Mouse (Mus musculus) liver, adult 2 months (tissue): Measurements from ENCODE around the gene Sobp. TPM values are rescaled to one million over a fixed set of nuclear protein-coding genes. Genes with fewer than 3 reads are reported as not detected.
A peak's percentile ranks its signal among the peaks of the same experiment; 100 is the strongest.

Experiments
- DNase-seq: peaks from one replicate; pipeline ENCODE4 v3.0.0-alpha.2; 2011; ENCODE audit warnings: low read depth, low spot score; ENCODE audit errors: extremely low read depth
- H3K27ac ChIP-seq: fragments of 200-500 bp; replicated peaks from 2 replicates; pipeline ENCODE4 v1.5.1; 2012; ENCODE audit warnings: low read depth, mild to moderate bottlenecking, control low read depth, inconsistent platforms, low read length; ENCODE audit not compliant: insufficient read depth
- H3K27me3 ChIP-seq: fragments of 200-500 bp; 2 replicates; pipeline ENCODE4 v1.6.1; 2012; ENCODE audit warnings: mild to moderate bottlenecking, moderate library complexity, low read length, inconsistent platforms; ENCODE audit not compliant: control insufficient read depth, insufficient read depth
- H3K36me3 ChIP-seq: fragments of 200-500 bp; 2 replicates; pipeline ENCODE4 v1.6.1; 2012; ENCODE audit warnings: low read length, inconsistent platforms; ENCODE audit not compliant: control insufficient read depth, insufficient read depth
- H3K4me1 ChIP-seq: fragments of 200-500 bp; 2 replicates; pipeline ENCODE4 v1.6.1; 2011; ENCODE audit warnings: low read length; ENCODE audit not compliant: control insufficient read depth, insufficient read depth
- H3K4me3 ChIP-seq: fragments of 200-500 bp; 2 replicates; pipeline ENCODE4 v1.5.1; 2011; ENCODE audit warnings: low read depth, mild to moderate bottlenecking, control low read depth, low read length, moderate library complexity; ENCODE audit not compliant: insufficient read depth
- H3K79me2 ChIP-seq: fragments of 200-500 bp; 2 replicates; pipeline ENCODE4 v1.6.1; 2012; ENCODE audit warnings: inconsistent platforms, mild to moderate bottlenecking, low read length, moderate library complexity; ENCODE audit not compliant: control insufficient read depth, insufficient read depth
- H3K9ac ChIP-seq: fragments of 200-500 bp; 2 replicates; pipeline ENCODE4 v1.6.1; 2012; ENCODE audit warnings: low read depth, mild to moderate bottlenecking, control low read depth, inconsistent platforms, low read length
- CTCF ChIP-seq: fragments of 200-500 bp; IDR thresholded peaks from 2 replicates; pipeline ENCODE4 v1.5.1; 2011; ENCODE audit warnings: low read depth, low read length, control low read depth
- POLR2A ChIP-seq: fragments of 200-500 bp; IDR thresholded peaks from 2 replicates; pipeline ENCODE4 v1.6.1; 2011; ENCODE audit warnings: low read length, control low read depth; ENCODE audit not compliant: insufficient read depth; ENCODE audit errors: extremely low read depth
- WGBS: fragments of 180-500 bp; shearing (Covaris S2); methylation state at CpG from one replicate; pipeline ENCODE4 v1.1.7; 2018; 5-methylcytosine and 5-hydroxymethylcytosine counted together
- polyA plus RNA-seq: library from polyadenylated mRNA; depleted of rRNA; stranded (reverse); fragments of >200 nt; gene quantifications from 2 replicates; pipeline ENCODE4 v1.2.3, GENCODE M21; 2012
- total RNA-seq: library from RNA; depleted of rRNA; stranded (reverse); fragments of >200 nt; gene quantifications from 2 replicates; pipeline ENCODE4 v1.2.3, GENCODE M21; 2014

Gene Sobp
- total and polyA plus RNA-seq, 2 experiments = 0.01 TPM; not detected in 1

DNA sequence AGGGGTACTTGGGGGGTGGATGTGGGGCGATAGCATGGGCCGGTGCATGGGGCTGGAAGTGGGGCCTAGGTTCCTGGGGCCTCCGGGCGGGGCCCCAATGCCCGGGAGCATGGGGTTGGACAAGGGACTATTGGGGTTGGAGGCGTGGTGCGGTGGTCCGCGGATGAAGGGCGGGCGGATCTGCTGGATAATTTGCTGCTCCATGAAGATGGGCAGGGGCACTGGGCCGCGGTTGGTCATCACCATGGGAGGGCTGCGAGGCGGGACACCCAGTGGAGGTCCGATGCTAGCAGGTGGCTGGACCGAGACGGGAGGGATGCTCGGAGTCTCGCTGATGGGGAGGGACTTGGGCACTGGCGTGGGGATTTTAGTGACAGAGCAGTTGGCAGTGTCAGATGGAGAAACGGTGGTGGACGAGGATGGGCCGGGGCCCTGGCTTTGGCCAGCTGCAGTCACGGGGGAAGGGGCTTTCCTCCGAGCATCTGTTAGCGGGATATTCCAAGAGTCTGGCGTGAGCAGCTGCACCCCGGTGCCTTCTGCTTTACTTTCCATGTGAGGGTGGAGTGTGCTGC lies 152.1 kb downstream of the Sobp start:
- no peaks in the 10 kb centered on the region for H3K79me2 ChIP-seq
- H3K9ac ChIP-seq = no peak overlapping the region
- no peak for DNase-seq
- no peak overlapping the region for H3K4me3 ChIP-seq
- H3K4me1 ChIP-seq = no peaks in the 10 kb centered on the region
- H3K27ac ChIP-seq = no peak overlapping the region
- TF ChIP-seq POLR2A (no peak), CTCF (no peak)
- H3K27me3 ChIP-seq = peaks cover 18% of the 10 kb centered on the region
- WGBS = 14% methylated on average over 29 of the region's 29 CpGs
- no peaks in the 10 kb centered on the region for H3K36me3 ChIP-seq

DNA sequence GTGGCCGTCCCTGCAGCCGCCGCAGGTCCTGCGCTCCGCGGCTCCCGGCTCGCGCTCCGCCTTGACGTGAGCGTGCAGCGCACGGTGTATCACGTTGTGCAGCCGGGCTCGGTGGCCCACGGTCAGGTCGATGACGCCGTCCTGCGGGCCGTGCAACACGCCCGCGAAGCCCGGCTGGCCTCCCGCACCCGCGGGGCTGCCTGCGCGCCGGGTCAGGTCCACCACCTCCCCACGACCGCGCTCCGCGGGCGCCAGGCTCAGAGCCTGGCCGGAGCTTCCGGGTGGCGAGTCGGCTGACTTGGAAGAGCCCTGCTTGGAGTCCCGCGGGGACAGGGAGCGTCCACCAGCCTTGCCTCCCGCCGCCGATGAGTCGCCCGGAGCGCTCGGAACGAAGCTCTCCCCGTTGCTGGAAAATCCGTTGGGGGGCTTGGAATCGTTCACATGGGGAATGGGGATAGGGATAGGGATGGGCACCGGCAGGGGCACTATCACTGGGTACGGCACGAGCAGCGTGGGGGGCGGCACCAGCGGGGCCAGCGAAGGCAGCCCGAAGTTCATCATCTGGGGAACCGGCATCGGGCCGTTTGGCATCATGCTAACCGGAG lies 152.7 kb downstream of the Sobp start:
- Histone ChIP-seq H3K27ac (no peak overlapping the region), H3K27me3 (peaks cover 18% of the 10 kb centered on the region), H3K79me2 (no peaks in the 10 kb centered on the region), H3K9ac (0 out of 2 replicates have a peak overlapping the region, but pooled peaks have one; percentile 39), H3K4me1 (no peaks in the 10 kb centered on the region), H3K36me3 (no peaks in the 10 kb centered on the region), H3K4me3 (peak overlapping the region; percentile 57; the same call in 1 of the 2 replicates)
- no peak for DNase-seq
- under 1% methylated on average over 66 of the region's 69 CpGs for WGBS
- TF ChIP-seq POLR2A (no peak), CTCF (no peak)

DNA sequence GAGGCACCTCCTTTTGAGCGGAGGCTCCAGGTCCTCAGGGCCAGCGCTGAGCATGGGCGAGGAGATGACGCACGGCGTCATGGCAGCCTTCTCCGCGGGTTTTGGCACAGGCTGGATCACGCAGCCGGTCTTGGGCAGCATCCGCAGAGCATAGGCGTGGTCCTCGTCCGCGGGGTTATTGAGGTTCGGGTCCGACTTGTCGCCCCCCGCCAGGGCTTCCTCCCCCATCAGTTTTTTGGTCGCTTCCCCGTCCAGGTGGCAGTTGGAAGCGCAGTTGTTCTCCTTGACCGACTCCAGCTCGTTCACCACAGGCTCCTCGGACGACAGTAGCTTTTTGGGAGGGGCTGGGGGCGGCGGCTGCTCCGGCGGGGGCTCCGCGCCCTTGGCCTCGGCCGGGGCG lies 153.3 kb downstream of the Sobp start:
- DNase-seq = no peak
- peaks cover 18% of the 10 kb centered on the region for H3K27me3 ChIP-seq
- peak overlapping the region; percentile 1; the same call in 1 of the 2 replicates for H3K4me3 ChIP-seq

DNA sequence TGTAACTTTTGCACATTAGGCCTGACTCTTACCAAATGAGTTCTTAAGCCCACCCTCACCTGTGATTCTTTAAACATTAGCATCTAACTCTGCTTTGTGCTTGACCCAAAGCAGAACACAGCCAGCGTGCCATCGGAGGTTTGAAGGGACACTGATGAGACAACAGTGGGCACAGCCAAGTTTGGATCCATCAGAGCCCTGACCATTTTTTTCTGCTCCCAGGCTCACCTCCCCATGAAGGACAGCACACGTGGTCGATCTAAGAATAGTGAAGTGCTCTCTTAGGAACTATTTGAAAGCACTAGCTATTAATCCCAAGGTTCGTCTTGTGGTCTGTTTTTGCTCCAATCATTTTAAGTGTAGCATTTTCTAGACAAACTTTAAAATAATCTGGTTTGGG lies 159.5 kb downstream of the Sobp start:
- DNase-seq = no peak
- Histone ChIP-seq H3K27ac (no peak overlapping the region), H3K4me3 (no peak overlapping the region), H3K9ac (no peak overlapping the region), H3K79me2 (no peaks in the 10 kb centered on the region), H3K4me1 (no peaks in the 10 kb centered on the region), H3K36me3 (no peaks in the 10 kb centered on the region), H3K27me3 (no peaks in the 10 kb centered on the region)
- no peak for TF ChIP-seq CTCF
- TF ChIP-seq POLR2A = no peak
- 88% methylated on average over 5 of the region's 5 CpGs for WGBS

More for the DNA sequence above, 153.3 kb downstream of the Sobp start:
- no peaks in the 10 kb centered on the region for H3K4me1 ChIP-seq
- H3K9ac ChIP-seq = no peak overlapping the region
- no peak overlapping the region for H3K27ac ChIP-seq
- 3% methylated on average over 35 of the region's 35 CpGs for WGBS
- no peaks in the 10 kb centered on the region for H3K36me3 ChIP-seq
- no peaks in the 10 kb centered on the region for H3K79me2 ChIP-seq
- TF ChIP-seq POLR2A (no peak), CTCF (no peak)

DNA sequence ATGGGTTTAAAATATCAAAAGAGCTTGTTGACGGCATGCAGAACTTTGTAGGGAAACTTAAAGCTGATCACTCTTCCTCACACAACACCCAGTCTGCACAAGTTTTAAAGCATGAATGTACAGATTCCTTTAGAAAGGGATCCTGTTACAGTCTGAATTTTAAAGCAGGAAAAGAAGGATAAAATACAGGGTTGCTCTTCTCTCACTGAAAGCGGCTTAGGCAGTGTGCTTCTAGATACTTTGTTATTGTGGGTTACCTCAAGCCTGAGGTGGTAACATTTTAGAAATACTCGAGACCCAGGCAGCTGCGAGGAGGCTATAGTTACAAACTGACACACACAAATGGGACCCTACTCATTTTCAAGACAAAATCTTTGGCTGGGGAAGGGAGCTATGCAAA lies 160.0 kb downstream of the Sobp start:
- no peak for DNase-seq
- H3K27me3 ChIP-seq = no peaks in the 10 kb centered on the region
- no peak overlapping the region for H3K27ac ChIP-seq
- no peak overlapping the region for H3K9ac ChIP-seq
- WGBS = 84% methylated on average over 4 of the region's 4 CpGs
- no peak overlapping the region for H3K4me3 ChIP-seq
- TF ChIP-seq POLR2A (no peak), CTCF (no peak)
- no peaks in the 10 kb centered on the region for H3K4me1 ChIP-seq
- H3K36me3 ChIP-seq = no peaks in the 10 kb centered on the region
- no peaks in the 10 kb centered on the region for H3K79me2 ChIP-seq

DNA sequence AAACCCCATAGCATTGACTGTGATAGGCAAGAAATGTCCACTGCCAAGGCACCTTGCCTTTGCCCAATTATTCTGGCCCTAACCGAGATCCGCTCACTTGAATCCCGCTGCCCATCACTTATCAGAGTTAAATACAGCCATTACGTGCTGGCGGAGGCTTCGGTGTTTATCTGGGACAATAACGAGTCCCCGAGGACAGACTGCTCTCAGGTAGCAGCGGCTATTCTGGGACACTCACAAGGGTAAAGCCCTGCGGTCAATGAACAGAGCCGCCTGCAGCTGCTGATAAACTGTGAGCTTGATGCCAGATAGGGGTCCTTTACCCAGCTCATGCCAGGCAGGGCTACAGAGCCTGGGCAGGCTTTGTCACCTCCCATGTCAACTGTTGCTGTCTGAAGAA lies 166.2 kb downstream of the Sobp start:
- 59% methylated on average over 11 of the region's 11 CpGs for WGBS
- H3K27me3 ChIP-seq = no peaks in the 10 kb centered on the region
- no peak for DNase-seq
- no peak overlapping the region for H3K4me3 ChIP-seq
- H3K27ac ChIP-seq = no peak overlapping the region
- H3K36me3 ChIP-seq = no peaks in the 10 kb centered on the region
- TF ChIP-seq CTCF (no peak), POLR2A (no peak)
- H3K79me2 ChIP-seq = no peaks in the 10 kb centered on the region
- H3K9ac ChIP-seq = no peak overlapping the region
- no peaks in the 10 kb centered on the region for H3K4me1 ChIP-seq
